Mouse (Mus musculus) C2C12 (cell line): Measurements from ENCODE around the gene Cdh6. TPM values are rescaled to one million over a fixed set of nuclear protein-coding genes. Genes with fewer than 3 reads are reported as not detected.

ENCODE experiments used
- H3K27me3 ChIP-seq: one replicate; pipeline ENCODE4 v1.6.1; 2011; ENCODE audit not compliant: control insufficient read depth, insufficient read depth, insufficient read length
- H3K36me3 ChIP-seq: one replicate; pipeline ENCODE4 v1.6.1; 2011; ENCODE audit not compliant: control insufficient read depth, insufficient read depth
- H3K4me3 ChIP-seq: one replicate; pipeline ENCODE4 v1.5.1; 2011; ENCODE audit warnings: mild to moderate bottlenecking, control low read depth; ENCODE audit not compliant: poor library complexity, insufficient read depth, severe bottlenecking
- H3K79me2 ChIP-seq: one replicate; pipeline ENCODE4 v1.6.1; 2011; ENCODE audit not compliant: control insufficient read depth, insufficient read depth
- H3K79me3 ChIP-seq: one replicate; pipeline ENCODE4 v1.6.1; 2011; ENCODE audit warnings: low read depth, control low read depth
- H3ac ChIP-seq: one replicate; pipeline ENCODE3; 2011; ENCODE audit warnings: low read depth; ENCODE audit not compliant: control insufficient read depth, insufficient read length
- CEBPB ChIP-seq: IDR thresholded peaks from one replicate; pipeline ENCODE4 v1.6.1; 2011; ENCODE audit warnings: low read depth, mild to moderate bottlenecking, control low read depth, moderate library complexity
- CTCF ChIP-seq: IDR thresholded peaks from one replicate; pipeline ENCODE4 v1.5.1; 2011; ENCODE audit not compliant: control insufficient read depth, insufficient read depth, insufficient read length
- FOSL1 ChIP-seq: IDR thresholded peaks from one replicate; pipeline ENCODE4 v1.8.0; 2011; ENCODE audit warnings: mild to moderate bottlenecking, low read length; ENCODE audit not compliant: poor library complexity, insufficient read depth, severe bottlenecking
- MAX ChIP-seq: IDR thresholded peaks from one replicate; pipeline ENCODE4 v1.6.1; 2011; ENCODE audit warnings: mild to moderate bottlenecking, control low read depth
- MYOD1 ChIP-seq: IDR thresholded peaks from one replicate; pipeline ENCODE4 v1.6.1; 2011; ENCODE audit warnings: low read depth; ENCODE audit not compliant: control insufficient read depth, insufficient read length
- MYOG ChIP-seq: IDR thresholded peaks from one replicate; pipeline ENCODE4 v1.6.1; 2011; ENCODE audit not compliant: control insufficient read depth, insufficient read length; ENCODE audit errors: extremely low read depth
- USF1 ChIP-seq: IDR thresholded peaks from one replicate; pipeline ENCODE4 v1.6.1; 2011; ENCODE audit warnings: low read depth, mild to moderate bottlenecking, control low read depth, moderate library complexity
- polyA plus RNA-seq: library from polyadenylated mRNA; unstranded; fragments of >200 nt; fragmentation: generic; extraction: Trizol; gene quantifications from one replicate; pipeline ENCODE4 v1.2.1, GENCODE M21; 2012; ENCODE audit warnings: missing spikeins

The Cdh6 gene
- polyA plus RNA-seq, 1 experiment: under 0.01 TPM

- H3ac ChIP-seq: no peak overlapping the region
- no peaks in the 10 kb centered on the region for H3K79me2 ChIP-seq
- no peaks in the 10 kb centered on the region for H3K79me3 ChIP-seq
- TF ChIP-seq MYOG (no peak), CEBPB (no peak), MAX (no peak), CTCF (no peak), MYOD1 (no peak), USF1 (no peak), FOSL1 (no peak)
- no peaks in the 10 kb centered on the region for H3K36me3 ChIP-seq
- no peaks in the 10 kb centered on the region for H3K27me3 ChIP-seq
- no peak overlapping the region for H3K4me3 ChIP-seq
These were observed 38.7 kb upstream of the Cdh6 start for GRCm38 (mm10) chr15:13212027-13212685.

- H3K79me2 ChIP-seq: no peaks in the 10 kb centered on the region
- H3K27me3 ChIP-seq: no peaks in the 10 kb centered on the region
- H3K4me3 ChIP-seq: no peak overlapping the region
- H3ac ChIP-seq: no peak overlapping the region
- TF ChIP-seq CTCF (no peak), CEBPB (no peak)
- no peaks in the 10 kb centered on the region for H3K79me3 ChIP-seq
- no peaks in the 10 kb centered on the region for H3K36me3 ChIP-seq
These were observed 36.7 kb upstream of the Cdh6 start for GRCm38 (mm10) chr15:13210186-13210585.

GRCm38 (mm10) chr15:13208716-13209115, 35.2 kb upstream of the Cdh6 start:
- no peak for TF ChIP-seq FOSL1
- TF ChIP-seq MYOG: no peak
- no peak for TF ChIP-seq CTCF
- no peak for TF ChIP-seq CEBPB
- no peak for TF ChIP-seq MAX
- TF ChIP-seq MYOD1: no peak
- no peak for TF ChIP-seq USF1
- no peaks in the 10 kb centered on the region for H3K36me3 ChIP-seq
- H3K79me3 ChIP-seq: no peaks in the 10 kb centered on the region
- no peak overlapping the region for H3ac ChIP-seq
- H3K4me3 ChIP-seq: no peak overlapping the region
- H3K27me3 ChIP-seq: no peaks in the 10 kb centered on the region
- no peaks in the 10 kb centered on the region for H3K79me2 ChIP-seq

GRCm38 (mm10) chr15:13196237-13196636, 22.8 kb upstream of the Cdh6 start:
- Histone ChIP-seq H3K36me3 (no peaks in the 10 kb centered on the region), H3K79me2 (no peaks in the 10 kb centered on the region), H3K79me3 (no peaks in the 10 kb centered on the region), H3ac (no peak overlapping the region), H3K27me3 (no peaks in the 10 kb centered on the region), H3K4me3 (no peak overlapping the region)
- TF ChIP-seq MAX (no peak), MYOD1 (no peak), CEBPB (no peak), CTCF (no peak)

- H3ac ChIP-seq: no peak overlapping the region
- H3K27me3 ChIP-seq: no peaks in the 10 kb centered on the region
- no peaks in the 10 kb centered on the region for H3K79me3 ChIP-seq
- H3K4me3 ChIP-seq: no peak overlapping the region
- no peaks in the 10 kb centered on the region for H3K36me3 ChIP-seq
- TF ChIP-seq CTCF: no peak
- no peak for TF ChIP-seq MYOD1
- TF ChIP-seq FOSL1: no peak
- no peak for TF ChIP-seq CEBPB
- no peak for TF ChIP-seq MAX
- TF ChIP-seq USF1: no peak
- TF ChIP-seq MYOG: no peak
- no peaks in the 10 kb centered on the region for H3K79me2 ChIP-seq
These were observed 20.6 kb upstream of the Cdh6 start for GRCm38 (mm10) chr15:13194048-13194447.

GRCm38 (mm10) chr15:13193076-13193475, 19.6 kb upstream of the Cdh6 start:
- TF ChIP-seq CTCF (no peak), FOSL1 (no peak), MAX (no peak), MYOD1 (no peak), USF1 (no peak), CEBPB (no peak), MYOG (no peak)
- H3K79me2 ChIP-seq: no peaks in the 10 kb centered on the region
- H3K4me3 ChIP-seq: no peak overlapping the region
- no peak overlapping the region for H3ac ChIP-seq
- no peaks in the 10 kb centered on the region for H3K27me3 ChIP-seq
- no peaks in the 10 kb centered on the region for H3K79me3 ChIP-seq
- H3K36me3 ChIP-seq: no peaks in the 10 kb centered on the region
